Mouse (Mus musculus) embryonic stem cell, embryonic (primary cell): ENCODE measurements at regions not wholly inside any gene's neighbourhood (a gene's known extent, or its start where the extent isn't known, plus 50 kb on each side); places are given as distances from the start of the nearest gene placed in this dataset.

Source experiments
- CTCF ChIA-PET, 4 experiments: fragments of 300-600 bp in 2 of 4; fragments of 350-600 bp in 2 of 4; sonication (Branson Sonifier 250); formaldehyde crosslinking; loops; one replicate each; lab custom pipeline; 2022; ENCODE audit warnings: inconsistent platforms in 2 of 4; lab: Charles Lee
- POLR2A ChIA-PET, 4 experiments: fragments of 300-600 bp in 2 of 4; fragments of 350-600 bp in 2 of 4; sonication (Branson Sonifier 250); formaldehyde crosslinking; loops; one replicate each; lab custom pipeline; 2022; ENCODE audit warnings: antibody characterized with exemption in 4 of 4, inconsistent platforms in 1 of 4; lab: Charles Lee

- CTCF ChIA-PET = no interaction called here
- POLR2A ChIA-PET = interaction anchor here in 1 of 4 experiments (0.5 kb wide), 1 partner anchor 993 kb away, joined by 4 read pairs; no protein-coding TSS in a partner anchor
Measured at GRCm38 (mm10) chr2:122863343-122863970, 98.4 kb downstream of the Sqor start.

GRCm38 (mm10) chr2:122863971-122864348 is 98.9 kb downstream of the Sqor start:
- ChIA-PET CTCF (no interaction called here), POLR2A (no interaction called here)

GRCm38 (mm10) chr2:122887111-122887510 is 122.1 kb downstream of the Sqor start:
- CTCF ChIA-PET = no interaction called here
- POLR2A ChIA-PET = no interaction called here

GRCm38 (mm10) chr2:122887526-122887925 is 122.5 kb downstream of the Sqor start:
- ChIA-PET POLR2A (no interaction called here), CTCF (no interaction called here)

- POLR2A ChIA-PET = interaction anchor here in 2 of 4 experiments (0.6 to 1.6 kb wide), 2 partner anchors 12 to 81 kb away, joined by 4 to 6 read pairs; no protein-coding TSS in a partner anchor
- CTCF ChIA-PET = interaction anchor here in 1 of 4 experiments (0.6 kb wide), 1 partner anchor 115 kb away, joined by 3 read pairs; no protein-coding TSS in a partner anchor
Measured at GRCm38 (mm10) chr2:122905129-122906072, 140.4 kb downstream of the Sqor start.

GRCm38 (mm10) chr2:122916772-122917171 is 151.7 kb downstream of the Sqor start:
- ChIA-PET POLR2A (interaction anchor here in 1 of 4 experiments (1.6 kb wide), 1 partner anchor 12 kb away, joined by 6 read pairs; no protein-coding TSS in a partner anchor), CTCF (no interaction called here)

GRCm38 (mm10) chr2:122937922-122938321 is 172.9 kb downstream of the Sqor start:
- ChIA-PET POLR2A (no interaction called here), CTCF (interaction anchor here in 2 of 4 experiments (0.6 to 1.2 kb wide), 2 partner anchors 8 to 35 kb away, joined by 3 read pairs; no protein-coding TSS in a partner anchor)

GRCm38 (mm10) chr2:122944841-122945240 is 179.8 kb downstream of the Sqor start:
- ChIA-PET POLR2A (no interaction called here), CTCF (interaction anchor here in 1 of 4 experiments (0.5 kb wide), 1 partner anchor 179 kb away, joined by 3 read pairs; no protein-coding TSS in a partner anchor)

GRCm38 (mm10) chr2:122945891-122946290 is 180.9 kb downstream of the Sqor start:
- ChIA-PET POLR2A (no interaction called here), CTCF (no interaction called here)

GRCm38 (mm10) chr2:122949031-122949430 is 184.0 kb downstream of the Sqor start:
- POLR2A ChIA-PET = no interaction called here
- CTCF ChIA-PET = no interaction called here

GRCm38 (mm10) chr2:122961701-122962100 is 196.7 kb downstream of the Sqor start:
- CTCF ChIA-PET = no interaction called here
- POLR2A ChIA-PET = no interaction called here

GRCm38 (mm10) chr2:122968809-122969628 is 204.0 kb downstream of the Sqor start:
- ChIA-PET CTCF (no interaction called here), POLR2A (no interaction called here)
